Mouse (Mus musculus) hindbrain, embryonic 14.5 days (tissue): ENCODE data around the gene Fgfr1op2. TPM values are rescaled to one million over a fixed set of nuclear protein-coding genes. Genes with fewer than 3 reads are reported as not detected.

Experiments used
- ATAC-seq: fragments of 200-750 bp; cut with Nextera tagmentation; 2 replicates; pipeline ENCODE4 v1.8.0; 2017; ENCODE audit warnings: moderate number of reproducible peaks, mild to moderate bottlenecking, moderate TSS enrichment, moderate library complexity; ENCODE audit not compliant: low FRiP score
- DNase-seq: peaks from one replicate; pipeline ENCODE4 v3.0.0-alpha.2; 2015; ENCODE audit warnings: low spot score
- H3K27ac ChIP-seq: fragments of 300-500 bp; sonication (generic); 2 replicates; pipeline ENCODE4 v1.5.1; 2014; ENCODE audit warnings: mild to moderate bottlenecking, moderate library complexity
- H3K27me3 ChIP-seq: fragments of 300-500 bp; sonication (generic); 2 replicates; pipeline ENCODE4 v1.6.1; 2014; ENCODE audit warnings: mild to moderate bottlenecking, low read length, mixed read lengths; ENCODE audit not compliant: control insufficient read depth, insufficient read depth
- H3K36me3 ChIP-seq: fragments of 300-500 bp; sonication (generic); replicated peaks from 2 replicates; pipeline ENCODE4 v1.6.1; 2014; ENCODE audit not compliant: control insufficient read depth, insufficient read depth
- H3K4me1 ChIP-seq: fragments of 300-500 bp; sonication (generic); replicated peaks from 2 replicates; pipeline ENCODE4 v1.6.1; 2014; ENCODE audit warnings: antibody characterized with exemption, low read length, mixed read lengths; ENCODE audit not compliant: control insufficient read depth, insufficient read depth
- H3K4me2 ChIP-seq: fragments of 300-500 bp; sonication (generic); replicated peaks from 2 replicates; pipeline ENCODE4 v1.6.1; 2014; ENCODE audit warnings: mild to moderate bottlenecking, moderate library complexity
- H3K4me3 ChIP-seq: fragments of 300-500 bp; sonication (generic); replicated peaks from 2 replicates; pipeline ENCODE4 v1.5.1; 2014; ENCODE audit warnings: mild to moderate bottlenecking, low read length
- H3K9ac ChIP-seq: fragments of 300-500 bp; sonication (generic); 2 replicates; pipeline ENCODE4 v1.6.1; 2014
- H3K9me3 ChIP-seq: fragments of 300-500 bp; sonication (generic); 2 replicates; pipeline ENCODE4 v1.6.1; 2016; ENCODE audit warnings: low read length; ENCODE audit not compliant: control insufficient read depth
- WGBS: fragments of 180-500 bp; shearing (Covaris S2); extraction: QIAGEN DNeasy Blood & Tissue Kit; methylation state at CpG from one replicate; pipeline ENCODE4 v1.1.7; 2014; 5-methylcytosine and 5-hydroxymethylcytosine counted together
- polyA plus RNA-seq: library from polyadenylated mRNA; unstranded; fragments of >200 nt; fragmentation: Nextera tagmentation; extraction: Ambion mirVana; gene quantifications from 2 replicates; pipeline ENCODE4 v1.2.1, GENCODE M21; 2014

Gene Fgfr1op2
- polyA plus RNA-seq, 1 experiment from 2014 or later, result 43.4 TPM

- H3K27me3 ChIP-seq, result no peaks in the 10 kb centered on the region
- peaks cover 25% of the 10 kb centered on the region for H3K4me1 ChIP-seq
- no peak overlapping the region for H3K4me2 ChIP-seq
- H3K9me3 ChIP-seq, result no peaks in the 10 kb centered on the region
- 51% methylated on average over 2 of the region's 2 CpGs for WGBS
- H3K36me3 ChIP-seq, result no peaks in the 10 kb centered on the region
- H3K4me3 ChIP-seq, result no peak overlapping the region
- no peak overlapping the region for H3K27ac ChIP-seq
- ATAC-seq (no peak), DNase-seq (no peak)
- no peak overlapping the region for H3K9ac ChIP-seq
Measured at GRCm38 (mm10) chr6:146580381-146580926, 3.5 kb downstream of the Fgfr1op2 start.

GRCm38 (mm10) chr6:146583366-146584046 is 6.5 kb downstream of the Fgfr1op2 start:
- no peaks in the 10 kb centered on the region for H3K27me3 ChIP-seq
- H3K36me3 ChIP-seq, result peaks cover 21% of the 10 kb centered on the region
- DNase-seq, result no peak
- peaks cover 11% of the 10 kb centered on the region for H3K4me1 ChIP-seq
- ATAC-seq, result no peak
- H3K4me2 ChIP-seq, result no peak overlapping the region
- no peak overlapping the region for H3K4me3 ChIP-seq
- 86% methylated on average over 2 of the region's 2 CpGs for WGBS
- no peak overlapping the region for H3K9ac ChIP-seq
- no peaks in the 10 kb centered on the region for H3K9me3 ChIP-seq
- no peak overlapping the region for H3K27ac ChIP-seq

- no peak for DNase-seq
- Histone ChIP-seq H3K4me3 (no peak overlapping the region), H3K27me3 (no peaks in the 10 kb centered on the region), H3K27ac (no peak overlapping the region), H3K4me1 (peaks cover 3% of the 10 kb centered on the region; the same call in 1 of the 2 replicates), H3K9me3 (no peaks in the 10 kb centered on the region), H3K36me3 (peaks cover 38% of the 10 kb centered on the region), H3K9ac (no peak overlapping the region), H3K4me2 (no peak overlapping the region)
- WGBS, result 97% methylated on average over 5 of the region's 5 CpGs
- no peak for ATAC-seq
Measured at GRCm38 (mm10) chr6:146585134-146585533, 8.1 kb downstream of the Fgfr1op2 start.

DNA sequence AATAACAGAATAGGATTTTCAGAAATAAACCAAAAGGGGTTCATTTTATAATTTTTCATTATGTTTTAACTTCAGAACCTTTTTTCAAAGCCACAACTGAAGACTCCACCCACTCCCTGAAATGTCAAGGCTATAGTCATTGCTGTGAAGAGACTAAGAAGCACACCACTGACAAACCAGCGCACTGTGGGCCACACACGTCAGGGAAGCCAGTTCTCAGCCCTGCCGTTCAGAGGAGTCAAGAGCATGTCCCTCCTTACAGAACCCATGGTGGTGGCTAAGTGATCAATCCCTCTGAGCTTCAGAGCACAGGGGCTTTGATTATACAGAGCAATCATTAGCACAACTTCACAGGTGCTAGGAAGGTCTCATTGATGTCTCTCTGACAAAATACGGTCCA is 25.6 kb downstream of the Fgfr1op2 start:
- 90% methylated on average over 4 of the region's 4 CpGs for WGBS
- Histone ChIP-seq H3K4me2 (no peak overlapping the region), H3K9ac (no peak overlapping the region), H3K27ac (no peak overlapping the region), H3K36me3 (peaks cover 90% of the 10 kb centered on the region), H3K27me3 (no peaks in the 10 kb centered on the region), H3K9me3 (no peaks in the 10 kb centered on the region), H3K4me1 (no peaks in the 10 kb centered on the region), H3K4me3 (no peak overlapping the region)
- no peak for ATAC-seq
- DNase-seq, result no peak

DNA sequence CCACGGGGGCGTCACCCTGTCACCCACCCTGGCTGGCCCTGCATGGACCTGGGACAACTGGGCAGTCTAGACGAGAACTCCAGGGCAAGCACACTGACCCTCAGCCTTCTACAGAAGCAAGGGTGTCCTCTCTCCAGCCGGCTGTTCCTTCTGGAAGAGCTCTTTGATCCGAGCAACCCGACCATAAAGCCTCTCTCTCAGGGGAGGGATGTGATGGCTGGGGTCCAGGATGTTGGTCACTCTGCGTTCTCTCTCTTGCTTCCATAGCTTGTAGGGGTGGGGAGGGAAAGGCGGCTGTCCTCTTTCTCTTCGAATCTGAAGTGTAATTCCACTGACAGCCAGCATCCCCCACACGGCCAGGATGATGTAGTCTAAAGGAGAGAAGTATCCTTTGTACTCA is 26.6 kb downstream of the Fgfr1op2 start:
- ATAC-seq (no peak), DNase-seq (no peak)
- Histone ChIP-seq H3K27ac (no peak overlapping the region), H3K9me3 (no peaks in the 10 kb centered on the region), H3K27me3 (no peaks in the 10 kb centered on the region), H3K36me3 (peaks cover 90% of the 10 kb centered on the region), H3K9ac (no peak overlapping the region), H3K4me1 (no peaks in the 10 kb centered on the region), H3K4me3 (no peak overlapping the region), H3K4me2 (no peak overlapping the region)
- WGBS, result 81% methylated on average over 10 of the region's 10 CpGs

- no peaks in the 10 kb centered on the region for H3K9me3 ChIP-seq
- no peak overlapping the region for H3K27ac ChIP-seq
- H3K27me3 ChIP-seq, result no peaks in the 10 kb centered on the region
- DNase-seq (no peak), ATAC-seq (no peak)
- H3K4me1 ChIP-seq, result no peaks in the 10 kb centered on the region
- WGBS, result 94% methylated on average over 6 of the region's 6 CpGs
- H3K4me3 ChIP-seq, result no peak overlapping the region
- no peak overlapping the region for H3K4me2 ChIP-seq
- no peak overlapping the region for H3K9ac ChIP-seq
- peaks cover 80% of the 10 kb centered on the region for H3K36me3 ChIP-seq
Measured at GRCm38 (mm10) chr6:146611385-146611784, 34.4 kb downstream of the Fgfr1op2 start.

DNA sequence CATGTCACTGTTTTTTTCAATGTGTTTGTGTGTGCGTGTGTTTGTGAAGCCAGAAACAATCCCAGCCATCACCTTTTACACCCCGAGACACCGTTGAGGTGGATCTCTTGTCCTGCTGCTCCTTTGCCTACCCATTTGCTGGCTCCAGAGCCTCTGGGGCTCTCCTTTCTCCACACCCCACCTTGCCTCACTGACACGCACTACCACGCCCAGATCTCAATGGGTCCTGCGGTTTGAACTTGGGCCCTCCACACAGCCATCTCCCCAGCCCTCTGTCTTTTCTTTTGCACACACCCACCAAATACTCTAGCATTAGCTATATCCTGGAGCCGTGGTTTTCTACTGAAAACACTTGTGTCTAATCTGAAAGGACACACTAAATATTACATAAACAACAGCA is 34.9 kb downstream of the Fgfr1op2 start:
- no peak for ATAC-seq

GRCm38 (mm10) chr6:146612736-146613135 is 35.7 kb downstream of the Fgfr1op2 start:
- no peak for ATAC-seq
- Histone ChIP-seq H3K27ac (no peak overlapping the region), H3K4me2 (no peak overlapping the region), H3K9ac (no peak overlapping the region), H3K27me3 (no peaks in the 10 kb centered on the region), H3K4me1 (no peaks in the 10 kb centered on the region), H3K4me3 (no peak overlapping the region), H3K36me3 (peaks cover 81% of the 10 kb centered on the region), H3K9me3 (no peaks in the 10 kb centered on the region)
- no peak for DNase-seq
- 92% methylated on average over 5 of the region's 5 CpGs for WGBS

More for the DNA sequence above, 34.9 kb downstream of the Fgfr1op2 start:
- Histone ChIP-seq H3K4me3 (no peak overlapping the region), H3K27me3 (no peaks in the 10 kb centered on the region), H3K4me2 (no peak overlapping the region), H3K4me1 (no peaks in the 10 kb centered on the region), H3K27ac (no peak overlapping the region), H3K9me3 (no peaks in the 10 kb centered on the region), H3K36me3 (peaks cover 81% of the 10 kb centered on the region), H3K9ac (no peak overlapping the region)
- 94% methylated on average over 7 of the region's 7 CpGs for WGBS
- DNase-seq, result no peak

DNA sequence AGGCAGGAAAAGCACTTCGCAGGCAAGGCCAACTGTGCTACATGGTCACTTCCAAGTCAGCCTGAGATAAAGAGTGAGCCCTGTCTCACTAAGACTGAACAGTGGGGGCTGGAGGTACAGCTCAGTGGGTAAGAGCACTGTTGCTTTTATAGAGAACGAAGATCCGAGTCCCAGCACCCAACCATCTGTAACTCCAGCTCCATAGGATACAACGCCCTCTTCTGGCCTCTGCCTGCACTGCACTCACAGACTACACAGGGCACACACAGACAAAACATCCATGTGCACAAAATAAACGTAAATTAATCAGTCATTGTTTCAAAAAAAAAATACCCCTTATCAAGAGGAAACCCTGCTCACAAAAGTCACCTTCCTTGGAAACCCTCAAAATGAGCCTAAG is 36.9 kb downstream of the Fgfr1op2 start:
- H3K9me3 ChIP-seq, result no peaks in the 10 kb centered on the region
- no peak overlapping the region for H3K4me3 ChIP-seq
- no peak overlapping the region for H3K27ac ChIP-seq
- H3K27me3 ChIP-seq, result no peaks in the 10 kb centered on the region
- DNase-seq (no peak), ATAC-seq (no peak)
- no peaks in the 10 kb centered on the region for H3K4me1 ChIP-seq
- H3K36me3 ChIP-seq, result peaks cover 83% of the 10 kb centered on the region
- 91% methylated on average over 5 of the region's 5 CpGs for WGBS
- no peak overlapping the region for H3K9ac ChIP-seq
- H3K4me2 ChIP-seq, result no peak overlapping the region
